Mouse (Mus musculus) spleen, embryonic (tissue): Measurements from ENCODE around the gene Tmem256.

ENCODE experiments used
- CTCF ChIA-PET: fragments of 350-600 bp; sonication (Branson Sonifier 250); formaldehyde crosslinking; loops from one replicate; lab custom pipeline; 2022; lab: Charles Lee

Tmem256 gene

GRCm38 (mm10) chr11:69881787-69882670 is 43.7 kb downstream of the Tmem256 start:
- CTCF ChIA-PET, result interaction anchor here (0.6 to 0.7 kb wide), 2 partner anchors 40 to 93 kb away, joined by 3 read pairs; no protein-coding TSS in a partner anchor

DNA sequence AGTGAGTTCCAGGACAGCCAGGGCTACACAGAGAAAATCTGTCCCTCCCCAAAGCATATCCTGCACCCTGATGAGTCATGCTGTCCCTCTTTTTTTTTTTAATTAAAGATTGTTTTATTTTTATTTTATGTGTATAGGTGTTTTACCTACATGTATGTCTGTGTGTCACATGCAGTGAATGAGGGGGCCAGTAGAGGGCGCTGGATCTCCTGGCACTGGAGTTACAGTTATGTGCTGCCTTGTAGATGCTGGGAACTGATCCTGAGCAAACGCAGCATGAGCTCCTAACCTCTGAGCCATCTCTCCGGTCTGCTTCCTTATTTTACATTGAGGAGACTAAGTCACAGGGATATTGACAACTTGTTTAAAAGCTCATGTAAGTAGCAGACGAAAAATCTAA is 44.8 kb downstream of the Tmem256 start:
- CTCF ChIA-PET, result interaction anchor here (0.8 to 1.6 kb wide), 3 partner anchors 9 to 66 kb away, joined by 3 to 7 read pairs (median 3); partner anchors contain the start of gene Eif5a

- CTCF ChIA-PET, result interaction anchor here (0.8 to 1.6 kb wide), 3 partner anchors 8 to 65 kb away, joined by 3 to 7 read pairs (median 3); partner anchors contain the start of gene Eif5a
Measured at GRCm38 (mm10) chr11:69883527-69884151, 45.3 kb downstream of the Tmem256 start.

DNA sequence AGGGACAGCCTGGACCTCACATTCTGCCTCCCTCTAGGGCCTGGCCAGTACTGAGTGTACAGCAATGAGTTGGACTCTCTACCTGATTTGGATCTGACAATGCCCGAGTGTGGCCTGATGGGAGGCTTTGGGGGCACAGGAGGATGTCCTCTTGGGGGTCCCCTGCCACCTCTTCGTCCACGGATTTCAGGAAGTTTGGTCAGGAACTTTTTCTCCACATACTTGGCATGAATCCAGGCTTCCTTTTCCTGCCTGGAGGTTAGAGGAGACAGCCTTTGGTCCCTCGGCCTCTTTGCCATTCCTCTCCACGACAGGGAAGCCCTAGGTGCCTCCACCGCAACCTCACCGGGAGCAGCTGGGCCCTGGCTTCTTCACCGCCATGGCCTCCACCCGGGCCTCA is 45.9 kb downstream of the Tmem256 start:
- CTCF ChIA-PET, result interaction anchor here (0.6 to 1.6 kb wide), 2 partner anchors 37 to 196 kb away, joined by 4 to 7 read pairs; partner anchors contain the start of gene Eif5a

DNA sequence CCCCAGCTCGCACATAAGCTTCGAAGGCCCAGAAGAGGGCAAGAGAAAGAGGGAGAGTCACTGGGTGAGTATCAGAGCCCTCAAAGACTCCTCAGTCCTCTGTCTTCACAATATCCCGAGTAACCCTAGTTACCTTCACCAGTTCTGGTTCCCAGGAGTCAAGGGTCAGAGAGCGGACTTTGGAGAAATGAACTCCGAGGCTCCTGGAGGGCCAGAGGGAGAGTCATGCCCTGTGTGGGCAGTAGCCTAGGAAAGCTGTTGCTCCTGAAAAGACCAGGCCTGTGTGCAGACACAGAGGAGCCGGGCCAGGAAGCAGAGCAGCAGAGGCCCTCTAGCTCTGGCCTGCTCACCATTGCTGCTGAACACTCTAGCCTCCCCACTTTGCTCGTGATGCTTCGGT is 46.3 kb downstream of the Tmem256 start:
- CTCF ChIA-PET, result interaction anchor here (0.6 to 1.6 kb wide), 2 partner anchors 37 to 195 kb away, joined by 4 to 7 read pairs; partner anchors contain the start of gene Eif5a

DNA sequence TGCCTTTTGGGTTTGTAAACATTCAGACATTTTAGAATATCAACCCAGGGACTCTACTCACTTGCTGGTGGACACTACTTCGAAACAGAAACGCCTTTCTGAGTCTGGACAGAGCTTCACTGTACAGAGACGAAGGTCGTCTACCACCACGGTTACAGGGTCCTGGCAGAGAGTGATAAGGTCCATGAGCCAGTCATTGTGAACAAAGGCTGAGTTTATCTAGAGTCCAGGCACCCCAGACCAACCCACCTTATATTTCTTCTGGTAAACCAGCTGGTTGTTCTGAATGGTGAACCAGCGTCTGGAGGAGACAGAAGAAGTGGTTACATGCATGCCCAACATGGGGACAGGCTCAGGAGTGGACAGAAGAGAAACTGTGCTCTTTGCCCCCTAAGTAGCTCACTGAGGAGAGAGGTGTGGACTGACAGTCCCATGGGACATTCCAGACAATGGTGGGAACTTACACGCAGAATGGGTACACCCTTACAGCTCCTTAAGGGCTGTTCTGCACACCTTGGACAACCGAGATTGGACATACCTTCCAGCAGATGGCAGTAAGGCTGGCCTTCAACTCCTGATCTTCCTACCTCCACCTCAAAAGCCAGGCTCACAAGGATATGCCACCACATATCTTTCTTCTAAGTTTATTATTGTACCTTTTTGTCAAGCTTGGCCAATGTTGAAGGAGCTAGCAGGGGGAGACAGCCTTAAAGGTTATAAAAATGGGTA is 48.8 kb downstream of the Tmem256 start:
- CTCF ChIA-PET, result interaction anchor here (0.5 kb wide), 1 partner anchor 158 kb away, joined by 3 read pairs; no protein-coding TSS in a partner anchor
